Mouse (Mus musculus): ENCODE results near the gene Fgf22. TPM values are rescaled to one million over a fixed set of nuclear protein-coding genes. Genes with fewer than 3 reads are reported as not detected.
A peak's percentile ranks its signal among the peaks of the same experiment; 100 is the strongest.

Gene Fgf22
- polyA plus RNA-seq, 1 experiment from 2014 or later: 0.38 TPM

GRCm38 (mm10) chr10:79716254-79716987 is 38.5 kb upstream of the Fgf22 start, which contains the start of gene Hcn2:
Gene Hcn2, plus strand, starts transcription at chr10:79716634.
- Histone ChIP-seq H3K9me3 (replicated peaks) (no peaks in the 10 kb centered on the region), H3K4me2 (peak within 1 kb of the TSS; percentile 98), H3K36me3 (peaks cover 8% of the 10 kb centered on the region), H3K9ac (peak within 1 kb of the TSS; percentile 63), H3K27me3 (replicated peaks) (peaks cover 73% of the 10 kb centered on the region), H3K4me1 (replicated peaks) (peaks cover 27% of the 10 kb centered on the region), H3K27ac (ENCODE audit: poor library complexity, severe bottlenecking) (no peak within 1 kb of the TSS), H3K4me3 (peak within 1 kb of the TSS; percentile 58)
- 4% methylated on average over 73 of the region's 91 CpGs for WGBS
- ATAC-seq (ENCODE audit: insufficient number of reproducible peaks, low FRiP score): no peak

DNA sequence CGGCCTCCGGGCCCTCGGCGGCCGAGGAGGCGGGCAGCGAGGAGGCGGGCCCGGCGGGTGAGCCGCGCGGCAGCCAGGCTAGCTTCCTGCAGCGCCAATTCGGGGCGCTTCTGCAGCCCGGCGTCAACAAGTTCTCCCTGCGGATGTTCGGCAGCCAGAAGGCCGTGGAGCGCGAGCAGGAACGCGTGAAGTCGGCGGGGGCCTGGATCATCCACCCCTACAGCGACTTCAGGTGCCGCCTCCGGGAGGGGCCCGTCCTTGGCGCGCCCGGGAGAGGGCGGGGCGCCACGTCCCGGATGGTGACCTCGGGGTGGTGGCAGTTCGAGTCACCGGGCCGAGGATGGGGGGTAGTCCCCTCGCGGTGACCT is 37.9 kb upstream of the Fgf22 start:
- H3K9me3 ChIP-seq (replicated peaks): no peaks in the 10 kb centered on the region
- H3K4me2 ChIP-seq: peak overlapping the region; percentile 98
- H3K27ac ChIP-seq (ENCODE audit: poor library complexity, severe bottlenecking): no peak overlapping the region
- peak overlapping the region; percentile 63 for H3K9ac ChIP-seq
- H3K4me1 ChIP-seq (replicated peaks): peaks cover 27% of the 10 kb centered on the region
- peak overlapping the region; percentile 58 for H3K4me3 ChIP-seq
- 0% methylated on average over 44 of the region's 44 CpGs for WGBS
- peaks cover 79% of the 10 kb centered on the region for H3K27me3 ChIP-seq (replicated peaks)
- no peak for ATAC-seq (ENCODE audit: insufficient number of reproducible peaks, low FRiP score)
- H3K36me3 ChIP-seq: peaks cover 2% of the 10 kb centered on the region

DNA sequence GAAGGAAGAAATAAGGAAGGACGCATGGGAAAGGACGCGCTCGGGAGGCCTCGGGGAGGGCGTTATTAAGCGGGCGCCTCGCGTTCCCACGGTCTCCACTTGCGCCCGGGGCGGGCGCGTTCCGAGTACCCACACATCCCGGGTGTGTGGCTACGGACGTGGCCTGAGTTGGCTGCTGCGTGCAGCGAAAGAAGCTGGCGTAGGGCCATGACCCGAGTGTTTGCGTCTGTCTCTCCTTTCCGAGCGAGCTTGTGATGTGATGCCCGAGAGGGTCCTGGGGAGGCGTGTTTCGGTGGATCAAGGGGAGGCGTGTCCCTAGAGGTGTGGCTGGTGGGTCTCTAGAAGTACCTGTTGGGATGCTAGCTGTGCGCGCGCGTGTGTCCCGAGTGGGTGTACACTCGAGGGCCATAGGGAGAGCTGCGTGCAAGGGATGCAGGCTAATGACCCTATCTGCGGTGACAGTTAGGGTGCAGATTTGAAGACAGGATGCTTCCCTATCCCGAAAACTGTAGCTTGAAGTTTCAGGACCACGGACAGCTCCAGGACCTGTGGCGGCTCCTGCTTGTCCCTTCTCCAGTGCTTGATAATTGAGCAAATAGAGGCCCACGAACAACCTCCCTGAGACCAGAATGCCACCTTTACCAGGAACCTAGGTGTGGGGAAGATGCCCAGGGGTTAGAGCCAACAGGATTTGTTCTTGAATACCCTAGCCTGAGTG is 37.1 kb upstream of the Fgf22 start:
- no peaks in the 10 kb centered on the region for H3K36me3 ChIP-seq
- WGBS: 6% methylated on average over 42 of the region's 43 CpGs
- peaks cover 19% of the 10 kb centered on the region for H3K4me1 ChIP-seq (replicated peaks)
- no peak overlapping the region for H3K9ac ChIP-seq
- H3K27ac ChIP-seq (ENCODE audit: poor library complexity, severe bottlenecking): no peak overlapping the region
- H3K4me3 ChIP-seq: peak overlapping the region; percentile 58
- H3K27me3 ChIP-seq (replicated peaks): peaks cover 80% of the 10 kb centered on the region
- H3K9me3 ChIP-seq (replicated peaks): no peaks in the 10 kb centered on the region
- no peak for ATAC-seq (ENCODE audit: insufficient number of reproducible peaks, low FRiP score)
- H3K4me2 ChIP-seq: peak overlapping the region; percentile 98

DNA sequence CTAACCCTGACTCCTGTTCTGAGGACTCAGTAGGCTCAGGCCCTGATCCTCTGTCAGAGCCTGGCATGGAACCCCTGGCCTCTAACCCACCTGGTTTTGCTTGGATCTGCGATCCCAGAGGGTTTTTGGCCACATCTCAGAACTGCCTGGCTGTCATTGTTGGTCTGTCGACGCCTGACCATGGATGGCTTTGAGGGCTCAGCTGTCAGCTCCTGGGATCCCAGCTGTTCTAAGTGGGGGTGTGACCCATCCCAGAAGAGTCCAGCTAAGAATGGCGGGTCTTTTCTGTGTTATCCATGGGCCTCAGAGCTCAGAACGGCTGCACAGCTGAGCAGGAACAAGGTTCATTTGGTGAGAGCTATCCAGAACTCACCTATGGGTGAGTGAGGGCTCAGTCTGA is 33.8 kb upstream of the Fgf22 start:
- Histone ChIP-seq H3K27ac (ENCODE audit: poor library complexity, severe bottlenecking) (no peak overlapping the region), H3K36me3 (no peaks in the 10 kb centered on the region), H3K4me3 (no peak overlapping the region), H3K9me3 (replicated peaks) (no peaks in the 10 kb centered on the region), H3K4me2 (no peak overlapping the region), H3K4me1 (replicated peaks) (peaks cover 21% of the 10 kb centered on the region), H3K9ac (no peak overlapping the region), H3K27me3 (replicated peaks) (peaks cover 67% of the 10 kb centered on the region)
- ATAC-seq (ENCODE audit: insufficient number of reproducible peaks, low FRiP score): no peak
- WGBS: 52% methylated on average over 5 of the region's 5 CpGs

DNA sequence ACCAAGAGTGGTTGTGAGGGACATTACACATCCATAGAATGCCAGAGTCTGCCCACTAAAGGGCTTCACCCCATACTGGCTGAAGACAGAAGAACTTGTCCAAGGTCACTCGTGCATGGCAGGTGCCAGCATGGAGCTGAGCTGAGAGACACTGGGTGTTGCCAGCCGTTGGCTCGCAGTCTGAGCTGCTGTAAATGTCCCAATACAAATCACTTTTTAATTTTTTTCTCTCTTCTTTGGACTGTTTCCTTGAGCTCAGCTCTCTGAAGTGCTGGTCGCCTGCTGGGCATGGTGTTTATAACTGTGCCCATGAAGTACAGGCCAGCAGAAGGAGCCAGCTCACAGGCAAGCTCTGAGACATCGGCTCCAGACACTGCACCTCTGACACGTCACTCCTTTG is 31.8 kb upstream of the Fgf22 start:
- Histone ChIP-seq H3K27ac (ENCODE audit: poor library complexity, severe bottlenecking) (no peak overlapping the region), H3K27me3 (replicated peaks) (peaks cover 49% of the 10 kb centered on the region), H3K9ac (no peak overlapping the region), H3K36me3 (no peaks in the 10 kb centered on the region), H3K4me1 (replicated peaks) (peaks cover 5% of the 10 kb centered on the region; the same call in 1 of the 2 replicates), H3K4me2 (no peak overlapping the region), H3K9me3 (replicated peaks) (no peaks in the 10 kb centered on the region), H3K4me3 (no peak overlapping the region)
- WGBS: 72% methylated on average over 6 of the region's 6 CpGs
- no peak for ATAC-seq (ENCODE audit: insufficient number of reproducible peaks, low FRiP score)

- Histone ChIP-seq H3K4me3 (no peak overlapping the region), H3K9ac (no peak overlapping the region), H3K27ac (ENCODE audit: poor library complexity, severe bottlenecking) (no peak overlapping the region), H3K36me3 (no peaks in the 10 kb centered on the region), H3K4me1 (replicated peaks) (peaks cover 5% of the 10 kb centered on the region; the same call in 1 of the 2 replicates), H3K27me3 (replicated peaks) (peaks cover 46% of the 10 kb centered on the region), H3K9me3 (replicated peaks) (no peaks in the 10 kb centered on the region), H3K4me2 (no peak overlapping the region)
- no peak for ATAC-seq (ENCODE audit: insufficient number of reproducible peaks, low FRiP score)
- WGBS: 64% methylated on average over 7 of the region's 7 CpGs
These were observed 31.2 kb upstream of the Fgf22 start for GRCm38 (mm10) chr10:79723692-79724091.

DNA sequence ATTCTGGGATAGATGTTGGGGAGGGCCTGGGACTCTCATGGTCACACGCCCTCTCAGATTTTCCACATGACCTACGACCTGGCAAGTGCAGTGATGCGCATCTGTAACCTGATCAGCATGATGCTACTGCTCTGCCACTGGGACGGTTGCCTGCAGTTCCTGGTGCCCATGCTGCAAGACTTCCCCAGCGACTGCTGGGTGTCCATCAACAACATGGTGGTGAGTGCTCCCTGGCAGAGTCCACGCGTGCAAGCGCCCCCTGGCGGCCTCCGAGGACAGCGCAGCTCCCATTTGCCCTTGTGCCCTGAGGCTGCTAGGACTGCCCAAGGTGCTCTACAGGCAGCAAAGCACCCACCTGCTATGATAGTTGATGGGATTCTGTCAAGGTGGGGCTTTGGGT is 28.8 kb upstream of the Fgf22 start:
- no peak for ATAC-seq (ENCODE audit: insufficient number of reproducible peaks, low FRiP score)
- whole genome bisulfite sequencing: 41% methylated on average over 11 of the region's 11 CpGs
- H3K9ac ChIP-seq: no peak overlapping the region
- H3K4me1 ChIP-seq (replicated peaks): peaks cover 9% of the 10 kb centered on the region; the same call in 1 of the 2 replicates
- H3K27me3 ChIP-seq (replicated peaks): peaks cover 31% of the 10 kb centered on the region
- no peaks in the 10 kb centered on the region for H3K9me3 ChIP-seq (replicated peaks)
- H3K4me3 ChIP-seq: no peak overlapping the region
- H3K27ac ChIP-seq (ENCODE audit: poor library complexity, severe bottlenecking): no peak overlapping the region
- no peak overlapping the region for H3K4me2 ChIP-seq
- H3K36me3 ChIP-seq: no peaks in the 10 kb centered on the region

GRCm38 (mm10) chr10:79728323-79729249 is 26.3 kb upstream of the Fgf22 start:
- peaks cover 8% of the 10 kb centered on the region; the same call in 1 of the 2 replicates for H3K4me1 ChIP-seq (replicated peaks)
- no peak for ATAC-seq (ENCODE audit: insufficient number of reproducible peaks, low FRiP score)
- 62% methylated on average over 28 of the region's 28 CpGs for WGBS

DNA sequence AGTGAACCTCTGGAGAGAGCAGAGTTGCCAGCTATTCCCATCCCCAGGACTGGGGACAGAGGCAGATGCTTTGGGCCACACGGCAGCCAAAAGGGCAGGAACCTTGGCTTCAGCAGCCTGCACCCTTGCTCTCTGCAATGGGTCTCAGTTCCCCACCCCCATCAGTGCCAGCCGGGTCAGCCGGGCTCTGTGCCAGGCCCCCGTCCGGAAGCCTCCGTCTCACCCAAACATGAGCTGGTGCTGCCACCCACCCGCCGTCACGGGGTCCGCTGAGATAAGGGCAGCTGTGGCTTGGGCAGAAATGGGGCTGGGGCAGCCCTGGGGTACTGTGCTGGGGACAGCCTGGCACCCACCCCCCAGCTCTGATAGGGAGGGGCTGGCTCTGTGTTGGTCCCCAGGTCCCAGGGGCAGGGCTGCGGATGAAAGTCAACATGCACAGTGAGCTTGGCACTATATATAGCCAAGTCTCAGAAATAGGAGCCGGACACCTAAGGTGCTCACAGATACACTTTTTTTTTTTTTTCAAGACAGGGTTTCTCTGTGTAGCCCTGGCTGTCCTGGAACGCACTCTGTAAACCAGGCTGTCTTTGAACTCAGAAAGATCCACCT is 25.4 kb upstream of the Fgf22 start:
- Histone ChIP-seq H3K9me3 (replicated peaks) (peaks cover 20% of the 10 kb centered on the region), H3K4me2 (no peak overlapping the region), H3K4me3 (no peak overlapping the region), H3K9ac (peak overlapping the region; percentile 29; the same call in 1 of the 2 replicates), H3K27ac (ENCODE audit: poor library complexity, severe bottlenecking) (no peak overlapping the region), H3K27me3 (replicated peaks) (peaks cover 14% of the 10 kb centered on the region), H3K36me3 (peaks cover 15% of the 10 kb centered on the region), H3K4me1 (replicated peaks) (peaks cover 4% of the 10 kb centered on the region; the same call in 1 of the 2 replicates)
- WGBS: 63% methylated on average over 13 of the region's 13 CpGs
- no peak for ATAC-seq (ENCODE audit: insufficient number of reproducible peaks, low FRiP score)

More at GRCm38 (mm10) chr10:79728323-79729249, 26.3 kb upstream of the Fgf22 start:
- Histone ChIP-seq H3K4me2 (no peak overlapping the region), H3K4me3 (no peak overlapping the region), H3K9me3 (replicated peaks) (peaks cover 11% of the 10 kb centered on the region), H3K36me3 (peaks cover 6% of the 10 kb centered on the region; the same call in 1 of the 2 replicates), H3K27ac (ENCODE audit: poor library complexity, severe bottlenecking) (no peak overlapping the region), H3K9ac (no peak overlapping the region), H3K27me3 (replicated peaks) (peaks cover 14% of the 10 kb centered on the region)

GRCm38 (mm10) chr10:79732500-79732899 is 22.4 kb upstream of the Fgf22 start:
- 100% methylated on average over 1 of the region's 1 CpGs for WGBS
- Histone ChIP-seq H3K9ac (no peak overlapping the region), H3K9me3 (replicated peaks) (peaks cover 51% of the 10 kb centered on the region), H3K27me3 (replicated peaks) (peaks cover 41% of the 10 kb centered on the region), H3K4me2 (no peak overlapping the region), H3K36me3 (peaks cover 45% of the 10 kb centered on the region), H3K4me3 (no peak overlapping the region), H3K4me1 (replicated peaks) (peaks cover 10% of the 10 kb centered on the region; the same call in 1 of the 2 replicates), H3K27ac (ENCODE audit: poor library complexity, severe bottlenecking) (no peak overlapping the region)
- ATAC-seq (ENCODE audit: insufficient number of reproducible peaks, low FRiP score): no peak

All from heart, embryonic 12.5 days (tissue).